Mouse (Mus musculus) adipocyte (in vitro differentiated cells): ENCODE results near the gene Epb41l4b.

ENCODE experiments used
- DNase-seq: peaks from one replicate; pipeline ENCODE4 v3.0.0-alpha.2; 2016; ENCODE audit warnings: low spot score

The Epb41l4b gene

DNA sequence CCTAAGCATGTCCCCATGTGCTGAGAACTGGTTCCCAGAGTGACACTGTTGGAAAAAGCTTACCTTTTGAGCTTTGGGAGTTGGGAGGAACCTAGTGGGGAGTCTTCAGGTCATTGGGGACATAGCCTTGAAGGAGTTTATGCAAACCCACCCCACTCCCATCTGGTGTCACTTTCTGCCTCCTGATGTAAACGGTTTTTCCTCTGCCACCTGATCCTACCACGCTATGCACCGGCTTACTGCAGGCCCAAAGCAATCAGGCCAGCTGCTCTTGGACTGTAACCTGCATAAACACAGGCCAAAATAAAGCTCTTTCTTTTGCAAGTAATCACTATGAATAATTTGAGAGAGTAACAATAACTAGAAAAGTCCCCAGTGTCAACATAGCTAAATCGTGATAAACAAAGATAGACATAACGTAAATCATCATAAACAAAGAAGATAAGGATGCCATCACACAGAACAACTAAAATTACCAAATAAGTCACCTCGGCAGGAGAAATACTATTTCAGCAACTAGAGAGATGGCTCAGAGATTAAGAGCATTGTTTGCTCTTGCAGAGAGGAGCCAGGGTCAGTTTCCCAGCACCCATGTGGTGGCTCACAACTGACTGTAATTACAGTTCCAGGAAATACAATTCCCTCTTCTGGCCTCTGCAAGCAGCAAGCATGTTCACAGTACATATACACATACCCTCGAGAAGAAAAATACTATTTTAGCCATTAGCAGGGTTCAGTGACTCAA is 29.6 kb downstream of the Epb41l4b start:
- DNase-seq, result no peak

DNA sequence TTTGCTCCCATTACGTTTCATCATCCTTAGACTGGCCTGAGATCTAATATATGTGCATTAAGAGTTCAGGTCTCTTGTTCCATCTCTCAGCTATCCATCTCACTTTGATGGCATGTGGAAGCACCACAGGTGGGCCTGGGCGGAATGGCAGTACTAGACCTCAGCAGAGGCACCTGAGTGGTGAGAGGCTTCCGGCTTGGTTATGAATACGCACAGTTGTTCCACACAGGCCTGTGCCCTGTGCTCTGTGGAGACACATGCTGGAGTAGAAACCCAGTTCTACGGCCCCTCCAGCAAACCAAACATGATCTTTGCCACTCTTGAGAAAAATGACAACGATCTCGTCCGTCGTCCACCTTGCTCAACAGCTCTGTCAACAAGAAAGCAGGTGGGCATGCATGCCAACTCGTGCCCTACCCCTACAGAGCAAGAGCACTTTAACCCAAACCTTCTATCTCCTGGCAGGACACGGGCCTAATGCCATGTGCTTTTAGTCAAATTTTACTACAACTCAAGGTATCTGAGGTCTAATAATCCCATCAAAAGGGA is 31.2 kb downstream of the Epb41l4b start:
- DNase-seq, result no peak

- DNase-seq, result no peak
These were observed 31.8 kb downstream of the Epb41l4b start for GRCm38 (mm10) chr4:57111411-57111810.

GRCm38 (mm10) chr4:57109543-57109942 is 33.7 kb downstream of the Epb41l4b start:
- no peak for DNase-seq

- no peak for DNase-seq
These were observed 37.9 kb downstream of the Epb41l4b start for GRCm38 (mm10) chr4:57105339-57105738.

DNA sequence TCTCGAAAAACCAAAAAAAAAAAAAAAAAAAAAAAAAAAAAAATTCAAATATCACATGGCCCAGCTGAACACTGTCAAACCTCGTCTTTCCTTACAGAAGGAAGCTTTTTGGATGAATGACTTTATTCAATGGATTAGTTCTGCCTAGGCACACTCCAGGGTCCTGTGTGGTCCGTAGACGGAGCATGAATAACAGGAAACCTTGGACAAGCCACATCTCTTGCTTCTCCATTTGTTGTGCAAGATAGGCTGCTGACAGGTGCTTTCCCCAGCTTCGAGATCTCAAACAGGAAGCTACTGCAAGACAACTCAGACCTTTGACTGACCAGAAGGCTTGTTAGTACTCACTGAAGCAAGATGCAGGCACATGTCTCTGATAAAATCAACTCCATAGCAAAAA is 39.4 kb downstream of the Epb41l4b start:
- no peak for DNase-seq

DNA sequence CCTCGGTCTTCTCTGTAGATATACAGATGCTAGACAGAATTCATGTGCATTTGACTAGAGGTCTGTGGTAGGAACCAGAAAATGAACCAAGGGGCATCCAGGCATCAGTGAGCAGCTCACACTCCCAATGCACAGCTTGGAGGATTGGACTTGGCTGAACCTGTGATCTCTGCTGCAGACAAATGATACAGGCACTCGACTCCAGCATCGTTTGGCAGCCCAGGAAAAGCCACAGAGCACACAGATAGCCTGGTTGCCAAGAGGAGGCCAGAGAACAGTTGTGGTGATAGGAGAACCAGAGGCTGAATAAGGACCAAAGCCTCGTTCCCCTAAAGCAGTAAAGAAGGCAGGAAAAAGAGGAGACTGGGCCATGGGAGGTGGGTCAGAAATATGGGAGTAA is 42.1 kb downstream of the Epb41l4b start:
- DNase-seq, result no peak

- no peak for DNase-seq
These were observed 45.8 kb downstream of the Epb41l4b start for GRCm38 (mm10) chr4:57097411-57097810.

- DNase-seq, result no peak
These were observed 47.7 kb downstream of the Epb41l4b start for GRCm38 (mm10) chr4:57095569-57095968.

GRCm38 (mm10) chr4:57091363-57091762 is 51.9 kb downstream of the Epb41l4b start:
- no peak for DNase-seq

DNA sequence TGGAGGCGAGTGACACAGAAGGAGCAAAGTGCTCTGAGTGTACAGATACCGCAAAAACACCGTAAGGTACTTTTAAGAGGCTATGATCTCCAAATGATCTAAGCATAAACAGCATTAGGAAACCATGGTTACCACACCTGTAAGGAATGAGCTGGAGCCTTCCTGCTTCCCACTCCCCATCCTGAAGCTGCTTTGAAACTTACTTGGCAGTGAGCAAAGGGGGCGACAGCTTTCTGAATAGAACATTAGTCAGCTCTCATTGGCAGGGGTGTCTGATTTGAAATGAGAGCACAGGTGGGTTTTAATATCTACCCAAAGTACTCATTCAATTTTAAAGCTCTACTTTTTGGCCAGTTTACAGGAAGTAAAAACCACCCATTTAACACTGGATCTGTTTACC is 54.9 kb downstream of the Epb41l4b start:
- DNase-seq, result no peak

GRCm38 (mm10) chr4:57085750-57086400 is 57.4 kb downstream of the Epb41l4b start:
- DNase-seq, result no peak

- DNase-seq, result no peak
These were observed 59.6 kb downstream of the Epb41l4b start for GRCm38 (mm10) chr4:57083653-57084052.

GRCm38 (mm10) chr4:57082775-57083428 is 60.3 kb downstream of the Epb41l4b start:
- DNase-seq, result no peak

DNA sequence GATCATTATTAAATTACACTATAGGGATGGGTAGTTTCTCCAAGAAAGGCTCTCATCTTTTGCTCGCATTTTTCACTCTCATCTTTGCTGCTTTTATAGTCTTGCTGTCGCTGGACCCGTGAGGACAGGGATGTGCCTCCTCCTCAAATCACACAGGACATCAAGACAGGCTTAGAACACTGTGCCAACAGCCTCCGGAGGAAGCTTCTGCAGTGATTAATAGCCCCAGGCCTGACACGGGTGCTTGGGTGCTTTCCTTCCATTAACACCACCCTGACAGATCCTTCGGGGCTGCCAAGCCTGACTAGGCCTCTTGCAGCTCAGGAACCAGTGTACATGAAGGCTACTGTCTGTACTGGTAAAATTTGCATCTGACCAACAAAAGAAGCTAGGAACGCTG is 61.8 kb downstream of the Epb41l4b start:
- no peak for DNase-seq

DNA sequence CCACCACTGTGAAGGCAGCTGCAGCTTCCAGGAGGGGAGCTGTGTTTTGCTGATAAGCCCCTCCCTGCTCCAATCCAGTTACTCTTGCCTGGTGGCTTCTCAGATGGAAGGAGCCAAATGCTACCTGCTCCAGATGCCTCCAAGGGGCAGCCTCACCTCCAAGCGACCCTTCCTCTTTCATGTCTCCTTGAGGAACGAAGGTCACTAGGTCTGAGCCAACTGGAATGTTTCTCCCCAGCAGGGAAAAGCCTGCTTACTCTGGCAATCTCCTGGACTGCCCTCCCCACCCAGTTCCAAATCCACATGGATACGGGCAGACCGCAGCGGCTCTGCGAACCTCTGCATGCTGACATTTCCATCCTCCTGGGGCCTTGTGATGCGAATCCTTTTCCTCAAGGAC is 69.4 kb downstream of the Epb41l4b start:
- DNase-seq, result no peak

GRCm38 (mm10) chr4:57073174-57073573 is 70.1 kb downstream of the Epb41l4b start:
- DNase-seq, result no peak

GRCm38 (mm10) chr4:57070640-57071039 is 72.6 kb downstream of the Epb41l4b start:
- no peak for DNase-seq

DNA sequence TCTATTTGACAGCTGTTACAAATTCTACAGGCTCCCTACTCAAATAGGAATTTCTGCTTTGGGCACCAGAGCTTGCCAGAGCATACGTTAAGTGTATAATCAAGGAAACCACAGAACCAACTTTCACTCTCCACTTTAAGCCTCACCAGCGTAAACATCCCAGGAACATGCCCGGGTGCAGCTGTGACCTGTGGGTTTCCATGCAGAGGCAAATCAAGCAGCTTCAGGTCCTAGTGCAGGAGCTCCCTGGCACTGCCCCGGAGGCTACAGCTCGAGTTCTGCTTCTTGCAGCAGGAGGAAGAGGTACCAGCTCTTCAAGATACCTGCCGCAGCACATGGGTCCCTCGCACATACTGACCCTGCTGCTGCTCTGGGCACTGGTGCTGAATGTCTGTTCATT is 74.8 kb downstream of the Epb41l4b start:
- no peak for DNase-seq

- no peak for DNase-seq
These were observed 75.4 kb downstream of the Epb41l4b start for GRCm38 (mm10) chr4:57067801-57068200.

GRCm38 (mm10) chr4:57066936-57067335 is 76.3 kb downstream of the Epb41l4b start:
- DNase-seq, result no peak

GRCm38 (mm10) chr4:57065273-57065672 is 78.0 kb downstream of the Epb41l4b start:
- peak; percentile 72 for DNase-seq

DNA sequence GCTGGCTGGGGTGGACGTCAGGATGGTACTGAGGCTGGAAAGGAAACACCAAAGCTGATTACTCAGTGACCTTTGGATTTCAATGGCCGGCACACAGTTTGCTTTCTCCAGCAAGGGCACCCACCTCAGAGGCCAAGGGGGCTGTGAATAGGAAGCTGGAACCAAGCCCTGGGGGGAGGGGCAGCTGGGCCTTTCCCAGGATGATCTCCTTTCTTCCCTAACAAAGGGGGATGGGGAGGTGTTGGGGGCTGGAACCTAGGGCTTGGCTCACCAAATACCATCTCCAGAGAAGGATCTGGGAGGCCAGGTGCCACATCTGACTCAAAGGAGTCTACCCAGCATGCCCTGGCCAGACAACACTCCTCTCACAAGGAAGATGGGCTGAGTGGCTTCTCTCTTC is 78.4 kb downstream of the Epb41l4b start:
- DNase-seq, result peak; percentile 5
